Mouse (Mus musculus): Measurements from ENCODE around the gene Col15a1.

DNA sequence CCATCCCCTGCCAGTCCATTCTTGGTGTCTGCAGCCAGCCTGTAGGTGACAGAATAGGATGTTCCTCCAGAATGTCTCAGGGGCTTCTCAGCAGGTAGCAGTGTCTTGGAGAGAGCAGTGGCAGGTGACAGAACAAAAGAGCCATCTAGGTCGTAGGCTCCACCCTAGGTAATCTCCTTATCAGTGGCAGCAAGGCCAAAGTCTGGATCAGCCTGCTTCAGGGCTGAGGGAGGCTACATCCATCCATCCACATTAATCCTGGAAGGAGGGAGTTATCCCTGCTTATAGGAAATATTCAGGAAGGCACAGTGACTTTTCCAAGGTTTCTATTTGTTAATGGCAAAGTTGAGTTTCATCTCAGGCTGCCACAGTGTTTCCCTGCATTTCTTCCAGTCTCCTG is 35.6 kb upstream of the Col15a1 start:
- TF ChIP-seq CEBPB (IDR thresholded peaks at IDR 0.05; ENCODE audit: insufficient read depth, poor library complexity, severe bottlenecking) (no peak), POLR2A (IDR thresholded peaks at IDR 0.05; ENCODE audit: insufficient read length, low read depth) (no peak), MAX (IDR thresholded peaks at IDR 0.05; ENCODE audit: low read depth) (no peak)

All from myocyte (in vitro differentiated cells).